In genomic region chr7:3656966-3657365, GRCm38 (mm10) we compare ENCODE assay signal across 23 mouse cellular contexts. TPM values are rescaled to one million over a fixed set of nuclear protein-coding genes. Genes with fewer than 3 reads are reported as not detected.
DNase-seq lines count a peak whose midpoint lies in the region; ATAC-seq lines count a peak whose summit lies in the region.
"Had no signal": no experiment of that assay in that cellular context is flagged by ENCODE, and none has a peak within 500 bp of the region (broad histone marks: within the 10 kb centered on the region; RNA-seq: fewer than 3 reads in every experiment).

No protein-coding gene starts in this region.

- no peak overlapping the region for H3K27ac ChIP-seq in midbrain, embryonic 11.5 days (ENCODE audit: low read depth, low read length)
- no peak overlapping the region for H3K27ac ChIP-seq in midbrain, embryonic 14.5 days (replicated peaks; ENCODE audit: low read depth, low read length)
- H3K27ac ChIP-seq in midbrain, embryonic 12.5 days (replicated peaks): no peak overlapping the region
- no peak overlapping the region for H3K27ac ChIP-seq in midbrain, embryonic 15.5 days
- no peak overlapping the region for H3K27ac ChIP-seq in hindbrain, embryonic 11.5 days (ENCODE audit: low read depth, low read length)

- no peak overlapping the region for H3K4me3 ChIP-seq in midbrain, embryonic 11.5 days (ENCODE audit: low read depth, low read length)
- no peak overlapping the region for H3K4me3 ChIP-seq in midbrain, embryonic 14.5 days (replicated peaks; ENCODE audit: low read depth, low read length)
- H3K4me3 ChIP-seq in midbrain, embryonic 12.5 days: no peak overlapping the region
- no peak overlapping the region for H3K4me3 ChIP-seq in midbrain, embryonic 15.5 days
- H3K4me3 ChIP-seq in hindbrain, embryonic 11.5 days (ENCODE audit: low read depth, low read length): no peak overlapping the region

- no peak overlapping the region for H3K9ac ChIP-seq in midbrain, embryonic 11.5 days (ENCODE audit: low read length)
- no peak overlapping the region for H3K9ac ChIP-seq in midbrain, embryonic 14.5 days (replicated peaks; ENCODE audit: low read length)
- no peak overlapping the region for H3K9ac ChIP-seq in midbrain, embryonic 12.5 days (replicated peaks)
- no peak overlapping the region for H3K9ac ChIP-seq in midbrain, embryonic 15.5 days
- no peak overlapping the region for H3K9ac ChIP-seq in hindbrain, embryonic 11.5 days (ENCODE audit: low read depth, low read length)

- peak; percentile 31; the same call in 1 of the 2 replicates for ATAC-seq in frontal cortex, adult (ENCODE audit: low TSS enrichment)
- ATAC-seq in midbrain, embryonic 11.5 days (ENCODE audit: low FRiP score): 0 out of 2 replicates have a peak, but pooled peaks have one; percentile 19
- no peak for ATAC-seq in midbrain, embryonic 14.5 days (ENCODE audit: low FRiP score, low TSS enrichment)
- ATAC-seq in midbrain, embryonic 12.5 days (ENCODE audit: low FRiP score, low read depth): 0 out of 2 replicates have a peak, but pooled peaks have one; percentile 3
- no peak for ATAC-seq in midbrain, embryonic 15.5 days (replicated peaks)
- no peak for ATAC-seq in hindbrain, embryonic 11.5 days (ENCODE audit: low FRiP score)
- ATAC-seq: activated CD4-positive, CD25-positive, alpha-beta regulatory T cell, adult 4 months; CD4-positive, CD25-positive, alpha-beta regulatory T cell, adult 4 months; Patski had no signal

- no peaks in the 10 kb centered on the region for H3K4me1 ChIP-seq in midbrain, embryonic 11.5 days (ENCODE audit: control insufficient read depth, insufficient read depth, low read length)
- H3K4me1 ChIP-seq in midbrain, embryonic 14.5 days (ENCODE audit: control insufficient read depth, insufficient read depth, low read length): no peaks in the 10 kb centered on the region
- H3K4me1 ChIP-seq in midbrain, embryonic 12.5 days: no peaks in the 10 kb centered on the region
- H3K4me1 ChIP-seq in midbrain, embryonic 15.5 days: no peaks in the 10 kb centered on the region
- H3K4me1 ChIP-seq in hindbrain, embryonic 11.5 days (replicated peaks; ENCODE audit: control insufficient read depth, insufficient read depth, low read length): no peaks in the 10 kb centered on the region

- no peak for DNase-seq in frontal cortex, postnatal 36 days (ENCODE audit: low spot score in 2 of 2)
- DNase-seq in midbrain, embryonic 11.5 days (ENCODE audit: low spot score, missing footprints): no peak
- no peak for DNase-seq in midbrain, embryonic 14.5 days
- peak; percentile 59 for DNase-seq in brain, adult 2 months (ENCODE audit: low read depth, low spot score)
- DNase-seq in hindbrain, embryonic 11.5 days (ENCODE audit: low spot score): no peak
- DNase-seq: adrenal gland, adult 2 months; adrenal gland, adult 8-10 months; adrenal gland, postnatal 10 days; adrenal gland, postnatal 14 days; adrenal gland, postnatal 25 days; adrenal gland, postnatal 36 days; B cell, adult 2 months; cerebellum, adult 11 months; cerebellum, adult 11-12 months; cerebellum, adult 18-20 months had no signal

- no peaks in the 10 kb centered on the region for H3K27me3 ChIP-seq in midbrain, embryonic 11.5 days (ENCODE audit: control insufficient read depth, insufficient read depth, low read length)
- H3K27me3 ChIP-seq in midbrain, embryonic 14.5 days (ENCODE audit: control insufficient read depth, insufficient read depth, low read length): no peaks in the 10 kb centered on the region
- no peaks in the 10 kb centered on the region for H3K27me3 ChIP-seq in midbrain, embryonic 12.5 days
- H3K27me3 ChIP-seq in midbrain, embryonic 15.5 days (replicated peaks): no peaks in the 10 kb centered on the region
- H3K27me3 ChIP-seq in hindbrain, embryonic 11.5 days (ENCODE audit: control insufficient read depth, insufficient read depth, low read length): no peaks in the 10 kb centered on the region
- H3K27me3 ChIP-seq: CH12.LX, Patski had no signal

- H3K9me3 ChIP-seq in midbrain, embryonic 11.5 days (ENCODE audit: control insufficient read depth, low read length): no peaks in the 10 kb centered on the region
- H3K9me3 ChIP-seq in midbrain, embryonic 14.5 days (ENCODE audit: control insufficient read depth, low read length): no peaks in the 10 kb centered on the region
- no peaks in the 10 kb centered on the region for H3K9me3 ChIP-seq in midbrain, embryonic 12.5 days
- H3K9me3 ChIP-seq in midbrain, embryonic 15.5 days: no peaks in the 10 kb centered on the region
- H3K9me3 ChIP-seq in hindbrain, embryonic 11.5 days (ENCODE audit: control insufficient read depth, low read length): no peaks in the 10 kb centered on the region
- H3K9me3 ChIP-seq: G1E had no signal

- H3K36me3 ChIP-seq in midbrain, embryonic 11.5 days (ENCODE audit: control insufficient read depth, insufficient read depth, low read length): peaks cover 55% of the 10 kb centered on the region
- peaks cover 97% of the 10 kb centered on the region for H3K36me3 ChIP-seq in midbrain, embryonic 14.5 days (ENCODE audit: control insufficient read depth, insufficient read depth, low read length)
- H3K36me3 ChIP-seq in midbrain, embryonic 12.5 days: peaks cover 98% of the 10 kb centered on the region
- peaks cover 94% of the 10 kb centered on the region for H3K36me3 ChIP-seq in midbrain, embryonic 15.5 days (replicated peaks)
- peaks cover 45% of the 10 kb centered on the region for H3K36me3 ChIP-seq in hindbrain, embryonic 11.5 days (ENCODE audit: control insufficient read depth, insufficient read depth, low read length)

- WGBS in midbrain, embryonic 11.5 days: 93% methylated on average over 4 of the region's 4 CpGs
- WGBS in midbrain, embryonic 14.5 days: 88% methylated on average over 4 of the region's 4 CpGs
- WGBS in midbrain, embryonic 12.5 days: 90% methylated on average over 4 of the region's 4 CpGs
- 91% methylated on average over 4 of the region's 4 CpGs for WGBS in midbrain, embryonic 15.5 days
- WGBS in hindbrain, embryonic 11.5 days: 92% methylated on average over 4 of the region's 4 CpGs

- H3K4me2 ChIP-seq in midbrain, embryonic 11.5 days: no peak overlapping the region
- no peak overlapping the region for H3K4me2 ChIP-seq in midbrain, embryonic 14.5 days (ENCODE audit: low read length)
- no peak overlapping the region for H3K4me2 ChIP-seq in midbrain, embryonic 12.5 days (replicated peaks)
- H3K4me2 ChIP-seq in midbrain, embryonic 15.5 days: no peak overlapping the region
- H3K4me2 ChIP-seq in hindbrain, embryonic 11.5 days (replicated peaks; ENCODE audit: low read depth, low read length): no peak overlapping the region

RNA-seq across cellular contexts. Expression of gene Leng1, which starts 8.7 kb away (rescaled TPM):
- polyA plus RNA-seq in midbrain, embryonic 11.5 days (2014; fragmentation: Nextera tagmentation; extraction: Ambion mirVana): 16.4 and 16.9 TPM in 2 replicates
- polyA plus RNA-seq in midbrain, embryonic 14.5 days (2014; fragmentation: Nextera tagmentation; extraction: Ambion mirVana): 10.6 TPM in 2 replicates
- 23.1 and 25.6 TPM in 2 replicates for polyA plus RNA-seq in midbrain, embryonic 12.5 days (2016; fragmentation: Nextera tagmentation; extraction: Ambion mirVana)
- 13.7 and 15.6 TPM in 2 replicates for polyA plus RNA-seq in midbrain, embryonic 15.5 days (2015; fragmentation: Nextera tagmentation; extraction: Ambion mirVana)
- polyA plus RNA-seq in hindbrain, embryonic 11.5 days (2014; fragmentation: Nextera tagmentation; extraction: Ambion mirVana): 16.4 and 20.9 TPM in 2 replicates

RNA-seq across cellular contexts. Expression of gene Cnot3, which starts 11.9 kb away (rescaled TPM):
- polyA plus RNA-seq in midbrain, embryonic 11.5 days (2014; fragmentation: Nextera tagmentation; extraction: Ambion mirVana): 53.6 and 63.0 TPM in 2 replicates
- 36.6 and 51.2 TPM in 2 replicates for polyA plus RNA-seq in midbrain, embryonic 14.5 days (2014; fragmentation: Nextera tagmentation; extraction: Ambion mirVana)
- polyA plus RNA-seq in midbrain, embryonic 12.5 days (2016; fragmentation: Nextera tagmentation; extraction: Ambion mirVana): 59.5 and 67.5 TPM in 2 replicates
- 47.6 and 48.4 TPM in 2 replicates for polyA plus RNA-seq in midbrain, embryonic 15.5 days (2015; fragmentation: Nextera tagmentation; extraction: Ambion mirVana)
- polyA plus RNA-seq in hindbrain, embryonic 11.5 days (2014; fragmentation: Nextera tagmentation; extraction: Ambion mirVana): 50.9 and 58.3 TPM in 2 replicates

RNA-seq across cellular contexts. Expression of gene Tmc4, which starts 20.4 kb away (rescaled TPM):
- 2.4 and 2.5 TPM in 2 replicates for polyA plus RNA-seq in midbrain, embryonic 11.5 days (2014; fragmentation: Nextera tagmentation; extraction: Ambion mirVana)
- 3.0 and 3.2 TPM in 2 replicates for polyA plus RNA-seq in midbrain, embryonic 14.5 days (2014; fragmentation: Nextera tagmentation; extraction: Ambion mirVana)
- 2.8 and 3.1 TPM in 2 replicates for polyA plus RNA-seq in midbrain, embryonic 12.5 days (2016; fragmentation: Nextera tagmentation; extraction: Ambion mirVana)
- polyA plus RNA-seq in midbrain, embryonic 15.5 days (2015; fragmentation: Nextera tagmentation; extraction: Ambion mirVana): 6.2 and 6.7 TPM in 2 replicates
- 3.0 and 4.4 TPM in 2 replicates for polyA plus RNA-seq in hindbrain, embryonic 11.5 days (2014; fragmentation: Nextera tagmentation; extraction: Ambion mirVana)

RNA-seq across cellular contexts. Expression of gene Prpf31, which starts 27.2 kb away (rescaled TPM):
- polyA plus RNA-seq in midbrain, embryonic 11.5 days (2014; fragmentation: Nextera tagmentation; extraction: Ambion mirVana): 140 and 148 TPM in 2 replicates
- 71.0 and 82.7 TPM in 2 replicates for polyA plus RNA-seq in midbrain, embryonic 14.5 days (2014; fragmentation: Nextera tagmentation; extraction: Ambion mirVana)
- 121 and 131 TPM in 2 replicates for polyA plus RNA-seq in midbrain, embryonic 12.5 days (2016; fragmentation: Nextera tagmentation; extraction: Ambion mirVana)
- 93.2 and 96.7 TPM in 2 replicates for polyA plus RNA-seq in midbrain, embryonic 15.5 days (2015; fragmentation: Nextera tagmentation; extraction: Ambion mirVana)
- polyA plus RNA-seq in hindbrain, embryonic 11.5 days (2014; fragmentation: Nextera tagmentation; extraction: Ambion mirVana): 124 and 136 TPM in 2 replicates

RNA-seq across cellular contexts. Expression of gene Tfpt, which starts 27.2 kb away (rescaled TPM):
- 29.9 and 31.0 TPM in 2 replicates for polyA plus RNA-seq in midbrain, embryonic 11.5 days (2014; fragmentation: Nextera tagmentation; extraction: Ambion mirVana)
- 30.4 and 38.5 TPM in 2 replicates for polyA plus RNA-seq in midbrain, embryonic 14.5 days (2014; fragmentation: Nextera tagmentation; extraction: Ambion mirVana)
- 29.9 and 37.1 TPM in 2 replicates for polyA plus RNA-seq in midbrain, embryonic 12.5 days (2016; fragmentation: Nextera tagmentation; extraction: Ambion mirVana)
- 38.2 and 40.7 TPM in 2 replicates for polyA plus RNA-seq in midbrain, embryonic 15.5 days (2015; fragmentation: Nextera tagmentation; extraction: Ambion mirVana)
- polyA plus RNA-seq in hindbrain, embryonic 11.5 days (2014; fragmentation: Nextera tagmentation; extraction: Ambion mirVana): 28.5 and 28.9 TPM in 2 replicates

Comparison
In these comparisons a context has a peak if more than half of its experiments do, and no peak if none do; other contexts are left out.
1. ATAC-seq: peak in frontal cortex, adult (single experiment), midbrain, embryonic 11.5 days (single experiment) and midbrain, embryonic 12.5 days (single experiment); none in midbrain, embryonic 14.5 days (single experiment), midbrain, embryonic 15.5 days (single experiment) and hindbrain, embryonic 11.5 days (single experiment).